Mouse (Mus musculus) midbrain, embryonic 16.5 days (tissue): ENCODE data around the gene Atad5. TPM values are rescaled to one million over a fixed set of nuclear protein-coding genes. Genes with fewer than 3 reads are reported as not detected.

ENCODE experiments used
- ATAC-seq: fragments of 200-750 bp; cut with Nextera tagmentation; 2 replicates; pipeline ENCODE4 v1.8.0; 2017; ENCODE audit warnings: moderate TSS enrichment
- H3K27ac ChIP-seq: fragments of 300-500 bp; sonication (generic); 2 replicates; pipeline ENCODE4 v1.5.1; 2014; ENCODE audit warnings: mild to moderate bottlenecking, low read length, mixed read lengths
- H3K27me3 ChIP-seq: fragments of 300-500 bp; sonication (generic); 2 replicates; pipeline ENCODE4 v1.6.1; 2014; ENCODE audit warnings: low read depth, low read length, mixed read lengths; ENCODE audit not compliant: control insufficient read depth, insufficient read depth
- H3K36me3 ChIP-seq: fragments of 300-500 bp; sonication (generic); 2 replicates; pipeline ENCODE4 v1.6.1; 2014; ENCODE audit warnings: mild to moderate bottlenecking, low read length, moderate library complexity, mixed read lengths; ENCODE audit not compliant: control insufficient read depth, insufficient read depth
- H3K4me1 ChIP-seq: fragments of 300-500 bp; sonication (generic); 2 replicates; pipeline ENCODE4 v1.6.1; 2014; ENCODE audit warnings: mild to moderate bottlenecking, low read length, mixed read lengths; ENCODE audit not compliant: control insufficient read depth, insufficient read depth
- H3K4me2 ChIP-seq: fragments of 300-500 bp; sonication (generic); 2 replicates; pipeline ENCODE4 v1.6.1; 2014; ENCODE audit warnings: mild to moderate bottlenecking, low read length, mixed read lengths
- H3K4me3 ChIP-seq: fragments of 300-500 bp; sonication (generic); 2 replicates; pipeline ENCODE4 v1.5.1; 2014; ENCODE audit warnings: low read depth, mild to moderate bottlenecking, low read length, moderate library complexity, mixed read lengths
- H3K9ac ChIP-seq: fragments of 300-500 bp; sonication (generic); 2 replicates; pipeline ENCODE4 v1.6.1; 2014; ENCODE audit warnings: low read depth, low read length, mixed read lengths
- H3K9me3 ChIP-seq: fragments of 300-500 bp; sonication (generic); replicated peaks from 2 replicates; pipeline ENCODE4 v1.6.1; 2014; ENCODE audit warnings: mild to moderate bottlenecking, low read length, mixed read lengths; ENCODE audit not compliant: control insufficient read depth, poor library complexity, severe bottlenecking
- WGBS: fragments of 180-500 bp; shearing (Covaris S2); extraction: QIAGEN DNeasy Blood & Tissue Kit; methylation state at CpG from one replicate; pipeline ENCODE4 v1.1.7; 2014; 5-methylcytosine and 5-hydroxymethylcytosine counted together
- polyA plus RNA-seq: library from polyadenylated mRNA; unstranded; fragments of >200 nt; fragmentation: Nextera tagmentation; extraction: Ambion mirVana; gene quantifications from 2 replicates; pipeline ENCODE4 v1.2.1, GENCODE M21; 2015

Gene Atad5
- polyA plus RNA-seq, 1 experiment from 2014 or later, result 4.3 TPM

GRCm38 (mm10) chr11:80098444-80099056 lies 9.3 kb downstream of the Atad5 start:
- Histone ChIP-seq H3K27me3 (no peaks in the 10 kb centered on the region), H3K36me3 (peaks cover 5% of the 10 kb centered on the region; the same call in 1 of the 2 replicates), H3K4me1 (no peaks in the 10 kb centered on the region), H3K9me3 (no peaks in the 10 kb centered on the region), H3K9ac (no peak overlapping the region), H3K27ac (no peak overlapping the region), H3K4me2 (no peak overlapping the region), H3K4me3 (no peak overlapping the region)
- ATAC-seq, result no peak
- 92% methylated on average over 3 of the region's 3 CpGs for WGBS

GRCm38 (mm10) chr11:80101298-80101697 lies 12.1 kb downstream of the Atad5 start:
- no peak for ATAC-seq
- 97% methylated on average over 6 of the region's 6 CpGs for WGBS
- Histone ChIP-seq H3K36me3 (peaks cover 12% of the 10 kb centered on the region), H3K9me3 (no peaks in the 10 kb centered on the region), H3K27ac (no peak overlapping the region), H3K4me2 (no peak overlapping the region), H3K4me3 (no peak overlapping the region), H3K27me3 (no peaks in the 10 kb centered on the region), H3K4me1 (no peaks in the 10 kb centered on the region), H3K9ac (no peak overlapping the region)

GRCm38 (mm10) chr11:80104407-80104806 lies 15.2 kb downstream of the Atad5 start:
- no peaks in the 10 kb centered on the region for H3K9me3 ChIP-seq
- H3K4me1 ChIP-seq, result no peaks in the 10 kb centered on the region
- ATAC-seq, result no peak
- H3K27ac ChIP-seq, result no peak overlapping the region
- H3K27me3 ChIP-seq, result no peaks in the 10 kb centered on the region
- no peak overlapping the region for H3K9ac ChIP-seq
- 86% methylated on average over 1 of the region's 1 CpGs for WGBS
- H3K4me2 ChIP-seq, result no peak overlapping the region
- H3K4me3 ChIP-seq, result no peak overlapping the region
- H3K36me3 ChIP-seq, result peaks cover 11% of the 10 kb centered on the region

- Histone ChIP-seq H3K36me3 (peaks cover 25% of the 10 kb centered on the region), H3K4me1 (no peaks in the 10 kb centered on the region), H3K27me3 (no peaks in the 10 kb centered on the region), H3K9me3 (no peaks in the 10 kb centered on the region), H3K4me2 (no peak overlapping the region), H3K27ac (no peak overlapping the region), H3K4me3 (no peak overlapping the region), H3K9ac (no peak overlapping the region)
- no peak for ATAC-seq
- WGBS, result 85% methylated on average over 1 of the region's 1 CpGs
Observed at GRCm38 (mm10) chr11:80116411-80116810, 27.2 kb downstream of the Atad5 start.

- Histone ChIP-seq H3K4me3 (no peak overlapping the region), H3K4me1 (no peaks in the 10 kb centered on the region), H3K9ac (no peak overlapping the region), H3K27me3 (no peaks in the 10 kb centered on the region), H3K9me3 (no peaks in the 10 kb centered on the region), H3K27ac (no peak overlapping the region), H3K36me3 (peaks cover 16% of the 10 kb centered on the region), H3K4me2 (no peak overlapping the region)
- no peak for ATAC-seq
- WGBS, result 59% methylated on average over 1 of the region's 1 CpGs
Observed at GRCm38 (mm10) chr11:80132050-80132449, 42.9 kb downstream of the Atad5 start.

- Histone ChIP-seq H3K36me3 (peaks cover 11% of the 10 kb centered on the region; the same call in 1 of the 2 replicates), H3K27ac (no peak overlapping the region)
- 77% methylated on average over 4 of the region's 4 CpGs for WGBS
Observed at GRCm38 (mm10) chr11:80134744-80135143, 45.5 kb downstream of the Atad5 start.

GRCm38 (mm10) chr11:80135954-80136683 lies 46.9 kb downstream of the Atad5 start:
- WGBS, result 90% methylated on average over 11 of the region's 11 CpGs
- Histone ChIP-seq H3K27me3 (no peaks in the 10 kb centered on the region), H3K4me3 (no peak overlapping the region), H3K9me3 (no peaks in the 10 kb centered on the region), H3K27ac (no peak overlapping the region), H3K9ac (no peak overlapping the region), H3K36me3 (peaks cover 16% of the 10 kb centered on the region; the same call in 1 of the 2 replicates), H3K4me1 (peaks cover 7% of the 10 kb centered on the region), H3K4me2 (no peak overlapping the region)
- no peak for ATAC-seq

More at GRCm38 (mm10) chr11:80134744-80135143, 45.5 kb downstream of the Atad5 start:
- Histone ChIP-seq H3K4me1 (0 out of 2 replicates have a peak, but pooled peaks cover 2% of the 10 kb centered on the region), H3K9me3 (no peaks in the 10 kb centered on the region), H3K4me2 (no peak overlapping the region), H3K4me3 (no peak overlapping the region), H3K9ac (no peak overlapping the region), H3K27me3 (no peaks in the 10 kb centered on the region)
- ATAC-seq, result no peak

- H3K9ac ChIP-seq, result no peak overlapping the region
- no peaks in the 10 kb centered on the region for H3K9me3 ChIP-seq
- 91% methylated on average over 13 of the region's 13 CpGs for WGBS
- H3K4me3 ChIP-seq, result no peak overlapping the region
- no peak overlapping the region for H3K27ac ChIP-seq
- no peak for ATAC-seq
- H3K27me3 ChIP-seq, result no peaks in the 10 kb centered on the region
- H3K4me2 ChIP-seq, result no peak overlapping the region
- H3K4me1 ChIP-seq, result peaks cover 8% of the 10 kb centered on the region
- peaks cover 16% of the 10 kb centered on the region; the same call in 1 of the 2 replicates for H3K36me3 ChIP-seq
Observed at GRCm38 (mm10) chr11:80136786-80137185, 47.6 kb downstream of the Atad5 start.

GRCm38 (mm10) chr11:80137773-80138172 lies 48.6 kb downstream of the Atad5 start:
- Histone ChIP-seq H3K36me3 (peaks cover 10% of the 10 kb centered on the region; the same call in 1 of the 2 replicates), H3K4me1 (peaks cover 12% of the 10 kb centered on the region), H3K4me2 (no peak overlapping the region), H3K9ac (no peak overlapping the region), H3K27me3 (no peaks in the 10 kb centered on the region), H3K9me3 (no peaks in the 10 kb centered on the region), H3K4me3 (no peak overlapping the region), H3K27ac (no peak overlapping the region)
- 87% methylated on average over 5 of the region's 5 CpGs for WGBS
- no peak for ATAC-seq
